Comparison of ENCODE assay signal across 25 mouse cellular contexts in the genomic region with DNA sequence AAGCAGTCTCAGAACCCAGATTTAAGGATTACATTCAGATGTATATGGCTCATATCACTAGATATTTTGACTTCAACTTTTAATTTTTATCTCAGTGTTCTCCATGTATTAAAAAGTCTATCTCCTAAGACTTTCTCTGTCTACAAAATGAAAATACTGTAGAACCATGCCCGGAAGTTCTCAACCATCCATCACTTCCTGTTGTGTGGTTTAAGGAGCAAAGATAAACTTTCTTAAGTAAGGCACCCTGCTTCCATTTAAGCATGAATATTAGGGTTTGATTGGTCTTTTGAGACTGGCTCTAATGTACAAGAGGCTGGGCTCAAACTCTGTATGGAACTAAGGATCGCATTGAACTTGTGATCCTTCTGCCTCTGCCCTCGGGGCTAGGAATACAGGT.
"Had no signal": no experiment of that assay in that cellular context is flagged by ENCODE, and none has a peak within 500 bp of the region (broad histone marks: within the 10 kb centered on the region; RNA-seq: fewer than 3 reads in every experiment).

No protein-coding gene starts in this region.

- H3K27me3 ChIP-seq: heart, embryonic 12.5 days; hindbrain, embryonic 12.5 days; limb, embryonic 12.5 days; liver, embryonic 13.5 days had no signal

- H3K4me3 ChIP-seq: gastrocnemius, adult 2 months; heart, embryonic 10.5 days; heart, embryonic 12.5 days; hindbrain, embryonic 10.5 days; hindbrain, embryonic 12.5 days; layer of hippocampus, adult 2 months; left cerebral cortex, adult 2 months; limb, embryonic 10.5 days; limb, embryonic 12.5 days; liver, embryonic 13.5 days had no signal

- DNase-seq: gastrocnemius, adult 2 months; gastrocnemius, postnatal 10 days; gastrocnemius, postnatal 25 days; heart, adult 18-20 months; heart, postnatal 10 days; heart, postnatal 4 days; kidney, adult 18-20 months; kidney, adult 8-10 months; kidney, postnatal 10 days; kidney, postnatal 25 days; kidney, postnatal 4 days; liver; liver, embryonic 13.5 days had no signal

- H3K9ac ChIP-seq: heart, embryonic 12.5 days; hindbrain, embryonic 12.5 days; hindbrain, embryonic 14.5 days; limb, embryonic 12.5 days; liver, embryonic 13.5 days had no signal

- ATAC-seq: hindbrain, embryonic 16.5 days; intestine, postnatal 0 days had no signal

- H3K4me2 ChIP-seq: heart, embryonic 12.5 days; hindbrain, embryonic 12.5 days; hindbrain, embryonic 14.5 days; limb, embryonic 12.5 days; liver, embryonic 11.5 days; liver, embryonic 13.5 days had no signal

- H3K4me1 ChIP-seq: heart, embryonic 10.5 days; heart, embryonic 12.5 days; hindbrain, embryonic 10.5 days; hindbrain, embryonic 12.5 days; limb, embryonic 10.5 days; limb, embryonic 12.5 days had no signal

- H3K36me3 ChIP-seq: heart, embryonic 10.5 days; heart, embryonic 12.5 days; hindbrain, embryonic 10.5 days; hindbrain, embryonic 12.5 days; limb, embryonic 10.5 days; limb, embryonic 12.5 days; liver, embryonic 13.5 days had no signal

- H3K27ac ChIP-seq: gastrocnemius, adult 2 months; heart, embryonic 10.5 days; hindbrain, embryonic 10.5 days; hindbrain, embryonic 12.5 days; hindbrain, embryonic 14.5 days; layer of hippocampus, adult 2 months; left cerebral cortex, adult 2 months; limb, embryonic 10.5 days; limb, embryonic 12.5 days; liver, embryonic 13.5 days had no signal

- H3K9me3 ChIP-seq: heart, embryonic 10.5 days; heart, embryonic 12.5 days; hindbrain, embryonic 10.5 days; hindbrain, embryonic 12.5 days; limb, embryonic 10.5 days; limb, embryonic 12.5 days; liver, embryonic 13.5 days had no signal
